Mouse (Mus musculus) limb, embryonic 11.5 days (tissue): ENCODE measurements around the gene D230025D16Rik. TPM values are rescaled to one million over a fixed set of nuclear protein-coding genes. Genes with fewer than 3 reads are reported as not detected.
"Not testable (repeated sequence)": the region's sequence is repeated elsewhere in the genome, so short reads cannot be mapped to it uniquely, and the experiment has no call there.

Experiments
- ATAC-seq: fragments of 200-750 bp; cut with Nextera tagmentation; 2 replicates; pipeline ENCODE4 v1.8.0; 2017; ENCODE audit warnings: low read depth; ENCODE audit not compliant: insufficient number of reproducible peaks, low FRiP score, low TSS enrichment
- DNase-seq: peaks from one replicate; pipeline ENCODE4 v3.0.0-alpha.2; 2015; ENCODE audit warnings: low spot score
- H3K27ac ChIP-seq: fragments of 300-500 bp; sonication (generic); replicated peaks from 2 replicates; pipeline ENCODE4 v1.5.1; 2014; ENCODE audit warnings: low read depth, mild to moderate bottlenecking, low read length
- H3K27me3 ChIP-seq: fragments of 300-500 bp; sonication (generic); 2 replicates; pipeline ENCODE4 v1.6.1; 2014; ENCODE audit warnings: mild to moderate bottlenecking, low read length, mixed read lengths; ENCODE audit not compliant: control insufficient read depth, insufficient read depth
- H3K36me3 ChIP-seq: fragments of 300-500 bp; sonication (generic); 2 replicates; pipeline ENCODE4 v1.6.1; 2014; ENCODE audit warnings: mild to moderate bottlenecking, low read length, moderate library complexity, mixed read lengths; ENCODE audit not compliant: control insufficient read depth, insufficient read depth
- H3K4me1 ChIP-seq: fragments of 300-500 bp; sonication (generic); 2 replicates; pipeline ENCODE4 v1.6.1; 2014; ENCODE audit warnings: low read length, mixed read lengths; ENCODE audit not compliant: control insufficient read depth, insufficient read depth
- H3K4me2 ChIP-seq: fragments of 300-500 bp; sonication (generic); 2 replicates; pipeline ENCODE4 v1.6.1; 2014; ENCODE audit warnings: low read depth, mild to moderate bottlenecking, moderate library complexity; ENCODE audit not compliant: severe bottlenecking
- H3K4me3 ChIP-seq: fragments of 300-500 bp; sonication (generic); 2 replicates; pipeline ENCODE4 v1.5.1; 2014; ENCODE audit warnings: low read depth, low read length
- H3K9ac ChIP-seq: fragments of 300-500 bp; sonication (generic); 2 replicates; pipeline ENCODE4 v1.6.1; 2014; ENCODE audit warnings: mild to moderate bottlenecking, low read length
- H3K9me3 ChIP-seq: fragments of 300-500 bp; sonication (generic); 2 replicates; pipeline ENCODE4 v1.6.1; 2016; ENCODE audit warnings: low read length; ENCODE audit not compliant: control insufficient read depth
- WGBS: fragments of 180-500 bp; shearing (Covaris S2); extraction: QIAGEN DNeasy Blood & Tissue Kit; methylation state at CpG from one replicate; pipeline ENCODE4 v1.1.7; 2014; 5-methylcytosine and 5-hydroxymethylcytosine counted together
- polyA plus RNA-seq: library from polyadenylated mRNA; unstranded; fragments of >200 nt; fragmentation: Nextera tagmentation; extraction: Ambion mirVana; gene quantifications from 2 replicates; pipeline ENCODE4 v1.2.1, GENCODE M21; 2014

The D230025D16Rik gene
- 29.9 and 32.5 TPM in 2 replicates for polyA plus RNA-seq

- H3K4me2 ChIP-seq = peak within 1 kb of the TSS; percentile 83
- DNase-seq (peak; percentile 97), ATAC-seq (peak; percentile 93)
- peak within 1 kb of the TSS; percentile 89 for H3K9ac ChIP-seq
- no peaks in the 10 kb centered on the region for H3K9me3 ChIP-seq
- no peaks in the 10 kb centered on the region for H3K36me3 ChIP-seq
- H3K4me1 ChIP-seq = peaks cover 8% of the 10 kb centered on the region
- peak within 1 kb of the TSS; percentile 98 for H3K4me3 ChIP-seq
- peak within 1 kb of the TSS; percentile 68 for H3K27ac ChIP-seq
- H3K27me3 ChIP-seq = no peaks in the 10 kb centered on the region
- WGBS = 3% methylated on average over 34 of the region's 34 CpGs
Measured at GRCm38 (mm10) chr8:105224413-105225271, at the start of gene D230025D16Rik. Gene D230025D16Rik, plus strand, starts transcription at chr8:105225145.

GRCm38 (mm10) chr8:105175287-105175686 is 49.7 kb upstream of the D230025D16Rik start:
- not testable (repeated sequence) for ATAC-seq, H3K36me3 ChIP-seq

GRCm38 (mm10) chr8:105178211-105178800 is 46.6 kb upstream of the D230025D16Rik start:
- Histone ChIP-seq H3K27ac (no peak overlapping the region), H3K27me3 (no peaks in the 10 kb centered on the region), H3K4me1 (no peaks in the 10 kb centered on the region), H3K9ac (no peak overlapping the region), H3K4me2 (no peak overlapping the region), H3K36me3 (peaks cover 7% of the 10 kb centered on the region; the same call in 1 of the 2 replicates), H3K4me3 (no peak overlapping the region), H3K9me3 (no peaks in the 10 kb centered on the region)
- ATAC-seq (no peak), DNase-seq (no peak)
- WGBS = 76% methylated on average over 6 of the region's 6 CpGs

More at GRCm38 (mm10) chr8:105175287-105175686, 49.7 kb upstream of the D230025D16Rik start:
- H3K4me2 ChIP-seq, H3K4me1 ChIP-seq, H3K9ac ChIP-seq, DNase-seq, H3K27me3 ChIP-seq, H3K4me3 ChIP-seq, H3K27ac ChIP-seq, H3K9me3 ChIP-seq: not testable (repeated sequence)
- WGBS = 91% methylated on average over 3 of the region's 3 CpGs

- 41% methylated on average over 1 of the region's 1 CpGs for WGBS
- H3K4me3 ChIP-seq = no peak overlapping the region
- DNase-seq (no peak), ATAC-seq (no peak)
- H3K27ac ChIP-seq = no peak overlapping the region
- H3K4me1 ChIP-seq = no peaks in the 10 kb centered on the region
- H3K36me3 ChIP-seq = peaks cover 6% of the 10 kb centered on the region; the same call in 1 of the 2 replicates
- no peak overlapping the region for H3K4me2 ChIP-seq
- H3K9me3 ChIP-seq = no peaks in the 10 kb centered on the region
- no peaks in the 10 kb centered on the region for H3K27me3 ChIP-seq
- H3K9ac ChIP-seq = no peak overlapping the region
Measured at GRCm38 (mm10) chr8:105182201-105182600, 42.7 kb upstream of the D230025D16Rik start.

- Histone ChIP-seq H3K4me2 (no peak overlapping the region), H3K27ac (no peak overlapping the region), H3K9ac (no peak overlapping the region), H3K27me3 (no peaks in the 10 kb centered on the region), H3K4me3 (no peak overlapping the region), H3K9me3 (no peaks in the 10 kb centered on the region), H3K4me1 (no peaks in the 10 kb centered on the region), H3K36me3 (peaks cover 3% of the 10 kb centered on the region; the same call in 1 of the 2 replicates)
- WGBS = 86% methylated on average over 1 of the region's 1 CpGs
- no peak for ATAC-seq
- no peak for DNase-seq
Measured at GRCm38 (mm10) chr8:105186467-105187005, 38.4 kb upstream of the D230025D16Rik start.

GRCm38 (mm10) chr8:105192182-105192581 is 32.8 kb upstream of the D230025D16Rik start:
- DNase-seq = no peak
- Histone ChIP-seq H3K4me3 (no peak overlapping the region), H3K27me3 (no peaks in the 10 kb centered on the region), H3K9me3 (no peaks in the 10 kb centered on the region), H3K4me2 (no peak overlapping the region), H3K36me3 (peaks cover 10% of the 10 kb centered on the region), H3K27ac (no peak overlapping the region), H3K4me1 (no peaks in the 10 kb centered on the region), H3K9ac (no peak overlapping the region)
- 95% methylated on average over 5 of the region's 5 CpGs for WGBS
- no peak for ATAC-seq

GRCm38 (mm10) chr8:105205748-105206147 is 19.2 kb upstream of the D230025D16Rik start:
- DNase-seq (no peak), ATAC-seq (no peak)
- H3K4me3 ChIP-seq = no peak overlapping the region
- no peak overlapping the region for H3K4me2 ChIP-seq
- 96% methylated on average over 1 of the region's 1 CpGs for WGBS
- no peak overlapping the region for H3K9ac ChIP-seq
- H3K9me3 ChIP-seq = no peaks in the 10 kb centered on the region
- no peaks in the 10 kb centered on the region for H3K27me3 ChIP-seq
- H3K36me3 ChIP-seq = peaks cover 4% of the 10 kb centered on the region; the same call in 1 of the 2 replicates
- no peaks in the 10 kb centered on the region for H3K4me1 ChIP-seq
- no peak overlapping the region for H3K27ac ChIP-seq

GRCm38 (mm10) chr8:105206766-105207275 is 18.1 kb upstream of the D230025D16Rik start:
- H3K9me3 ChIP-seq = no peaks in the 10 kb centered on the region
- no peak overlapping the region for H3K9ac ChIP-seq
- no peak overlapping the region for H3K4me3 ChIP-seq
- DNase-seq (no peak), ATAC-seq (no peak)
- no peaks in the 10 kb centered on the region for H3K4me1 ChIP-seq
- H3K27ac ChIP-seq = no peak overlapping the region
- peaks cover 4% of the 10 kb centered on the region; the same call in 1 of the 2 replicates for H3K36me3 ChIP-seq
- no peak overlapping the region for H3K4me2 ChIP-seq
- no peaks in the 10 kb centered on the region for H3K27me3 ChIP-seq
- 89% methylated on average over 7 of the region's 7 CpGs for WGBS
